Mouse (Mus musculus): ENCODE results near the gene Terb2. TPM values are rescaled to one million over a fixed set of nuclear protein-coding genes. Genes with fewer than 3 reads are reported as not detected.

The Terb2 gene
- polyA plus RNA-seq, 1 experiment, result not detected

GRCm38 (mm10) chr2:122158362-122158802, 27.7 kb upstream of the Terb2 start:
- Histone ChIP-seq H3K27ac (ENCODE audit: control insufficient read depth, insufficient read depth, low read length) (no peak overlapping the region), H3K36me3 (ENCODE audit: control insufficient read depth, insufficient read depth, low read length) (peaks cover 12% of the 10 kb centered on the region), H3K27me3 (ENCODE audit: control insufficient read depth, insufficient read depth, low read length) (no peaks in the 10 kb centered on the region), H3K4me3 (ENCODE audit: control insufficient read depth, insufficient read depth, low read length) (no peak overlapping the region), H3K4me1 (replicated peaks; ENCODE audit: control insufficient read depth, insufficient read depth, low read length) (peaks cover 30% of the 10 kb centered on the region)
- TF ChIP-seq CTCF (IDR thresholded peaks at IDR 0.05; ENCODE audit: borderline replicate concordance, control insufficient read depth, extremely low read depth, insufficient read depth, low read length, poor library complexity) (no peak), POLR2A (IDR thresholded peaks at IDR 0.05; ENCODE audit: control insufficient read depth, extremely low read depth, insufficient read depth, low read length, poor library complexity) (no peak)
- no peak for DNase-seq
- WGBS, result 86% methylated on average over 6 of the region's 6 CpGs

- WGBS, result 63% methylated on average over 6 of the region's 6 CpGs
- Histone ChIP-seq H3K4me1 (replicated peaks; ENCODE audit: control insufficient read depth, insufficient read depth, low read length) (peaks cover 40% of the 10 kb centered on the region), H3K36me3 (ENCODE audit: control insufficient read depth, insufficient read depth, low read length) (peaks cover 4% of the 10 kb centered on the region), H3K27ac (ENCODE audit: control insufficient read depth, insufficient read depth, low read length) (peak overlapping the region; percentile 15; the same call in 1 of the 2 replicates), H3K27me3 (ENCODE audit: control insufficient read depth, insufficient read depth, low read length) (no peaks in the 10 kb centered on the region), H3K4me3 (ENCODE audit: control insufficient read depth, insufficient read depth, low read length) (no peak overlapping the region)
- TF ChIP-seq POLR2A (IDR thresholded peaks at IDR 0.05; ENCODE audit: control insufficient read depth, extremely low read depth, insufficient read depth, low read length, poor library complexity) (no peak), CTCF (IDR thresholded peaks at IDR 0.05; ENCODE audit: borderline replicate concordance, control insufficient read depth, extremely low read depth, insufficient read depth, low read length, poor library complexity) (no peak)
- DNase-seq, result peak; percentile 27
These were observed 26.4 kb upstream of the Terb2 start for GRCm38 (mm10) chr2:122159667-122160066.

GRCm38 (mm10) chr2:122160680-122161079, 25.4 kb upstream of the Terb2 start, which contains the start of gene Trim69:
TSS of gene Trim69 (plus strand) at chr2:122160700.
- no peaks in the 10 kb centered on the region; the same call in 1 of the 2 replicates for H3K36me3 ChIP-seq (ENCODE audit: control insufficient read depth, insufficient read depth, low read length)
- WGBS, result 53% methylated on average over 2 of the region's 2 CpGs
- no peak within 1 kb of the TSS for H3K4me3 ChIP-seq (ENCODE audit: control insufficient read depth, insufficient read depth, low read length)
- peak within 1 kb of the TSS; percentile 15; the same call in 1 of the 2 replicates for H3K27ac ChIP-seq (ENCODE audit: control insufficient read depth, insufficient read depth, low read length)
- H3K4me1 ChIP-seq (replicated peaks; ENCODE audit: control insufficient read depth, insufficient read depth, low read length), result peaks cover 34% of the 10 kb centered on the region
- DNase-seq, result peak; percentile 84
- TF ChIP-seq CTCF (IDR thresholded peaks at IDR 0.05; ENCODE audit: borderline replicate concordance, control insufficient read depth, extremely low read depth, insufficient read depth, low read length, poor library complexity) (peak; percentile 63; the same call in 1 of the 2 replicates), POLR2A (IDR thresholded peaks at IDR 0.05; ENCODE audit: control insufficient read depth, extremely low read depth, insufficient read depth, low read length, poor library complexity) (no peak)
- no peaks in the 10 kb centered on the region for H3K27me3 ChIP-seq (ENCODE audit: control insufficient read depth, insufficient read depth, low read length)

GRCm38 (mm10) chr2:122161542-122161941, 24.5 kb upstream of the Terb2 start:
- Histone ChIP-seq H3K27me3 (ENCODE audit: control insufficient read depth, insufficient read depth, low read length) (no peaks in the 10 kb centered on the region), H3K36me3 (ENCODE audit: control insufficient read depth, insufficient read depth, low read length) (no peaks in the 10 kb centered on the region), H3K4me1 (replicated peaks; ENCODE audit: control insufficient read depth, insufficient read depth, low read length) (peaks cover 28% of the 10 kb centered on the region), H3K27ac (ENCODE audit: control insufficient read depth, insufficient read depth, low read length) (no peak overlapping the region), H3K4me3 (ENCODE audit: control insufficient read depth, insufficient read depth, low read length) (no peak overlapping the region)
- TF ChIP-seq POLR2A (IDR thresholded peaks at IDR 0.05; ENCODE audit: control insufficient read depth, extremely low read depth, insufficient read depth, low read length, poor library complexity), result no peak
- TF ChIP-seq CTCF (IDR thresholded peaks at IDR 0.05; ENCODE audit: borderline replicate concordance, control insufficient read depth, extremely low read depth, insufficient read depth, low read length, poor library complexity), result no peak
- DNase-seq, result no peak
- WGBS, result 54% methylated on average over 4 of the region's 4 CpGs

- no peaks in the 10 kb centered on the region for H3K27me3 ChIP-seq (ENCODE audit: control insufficient read depth, insufficient read depth, low read length)
- WGBS, result 73% methylated on average over 2 of the region's 2 CpGs
- no peak for DNase-seq
- H3K4me3 ChIP-seq (ENCODE audit: control insufficient read depth, insufficient read depth, low read length), result no peak overlapping the region
- TF ChIP-seq CTCF (IDR thresholded peaks at IDR 0.05; ENCODE audit: borderline replicate concordance, control insufficient read depth, extremely low read depth, insufficient read depth, low read length, poor library complexity), result no peak
- TF ChIP-seq POLR2A (IDR thresholded peaks at IDR 0.05; ENCODE audit: control insufficient read depth, extremely low read depth, insufficient read depth, low read length, poor library complexity), result no peak
- H3K36me3 ChIP-seq (ENCODE audit: control insufficient read depth, insufficient read depth, low read length), result no peaks in the 10 kb centered on the region
- H3K4me1 ChIP-seq (replicated peaks; ENCODE audit: control insufficient read depth, insufficient read depth, low read length), result peaks cover 28% of the 10 kb centered on the region
- H3K27ac ChIP-seq (ENCODE audit: control insufficient read depth, insufficient read depth, low read length), result no peak overlapping the region
These were observed 23.5 kb upstream of the Terb2 start for GRCm38 (mm10) chr2:122162529-122162928.

GRCm38 (mm10) chr2:122163430-122164195, 22.5 kb upstream of the Terb2 start:
- Histone ChIP-seq H3K27me3 (ENCODE audit: control insufficient read depth, insufficient read depth, low read length) (no peaks in the 10 kb centered on the region), H3K4me3 (ENCODE audit: control insufficient read depth, insufficient read depth, low read length) (peak overlapping the region; percentile 38), H3K4me1 (replicated peaks; ENCODE audit: control insufficient read depth, insufficient read depth, low read length) (peaks cover 27% of the 10 kb centered on the region), H3K27ac (ENCODE audit: control insufficient read depth, insufficient read depth, low read length) (peak overlapping the region; percentile 9), H3K36me3 (ENCODE audit: control insufficient read depth, insufficient read depth, low read length) (no peaks in the 10 kb centered on the region)
- no peak for DNase-seq
- no peak for TF ChIP-seq CTCF (IDR thresholded peaks at IDR 0.05; ENCODE audit: borderline replicate concordance, control insufficient read depth, extremely low read depth, insufficient read depth, low read length, poor library complexity)
- TF ChIP-seq POLR2A (IDR thresholded peaks at IDR 0.05; ENCODE audit: control insufficient read depth, extremely low read depth, insufficient read depth, low read length, poor library complexity), result no peak
- 51% methylated on average over 13 of the region's 13 CpGs for WGBS
